Mouse (Mus musculus) myocyte (in vitro differentiated cells): ENCODE measurements around the gene Zfp36l1. TPM values are rescaled to one million over a fixed set of nuclear protein-coding genes. Genes with fewer than 3 reads are reported as not detected.

ENCODE experiments used
- H3K27me3 ChIP-seq: one replicate; pipeline ENCODE4 v1.6.1; 2011; ENCODE audit not compliant: control insufficient read depth, insufficient read depth, insufficient read length
- H3K36me3 ChIP-seq: one replicate; pipeline ENCODE4 v1.6.1; 2011; ENCODE audit not compliant: control insufficient read depth, insufficient read depth
- H3K4me2 ChIP-seq: one replicate; pipeline ENCODE4 v1.6.1; 2011; ENCODE audit warnings: low read depth, control low read depth
- H3K4me3 ChIP-seq: one replicate; pipeline ENCODE4 v1.5.1; 2011; ENCODE audit warnings: mild to moderate bottlenecking, control low read depth, moderate library complexity
- H3K79me2 ChIP-seq: one replicate; pipeline ENCODE4 v1.6.1; 2011; ENCODE audit not compliant: control insufficient read depth, insufficient read depth
- H3ac ChIP-seq: one replicate; pipeline ENCODE4 v1.6.1; 2011; ENCODE audit not compliant: control insufficient read depth, insufficient read length
- CEBPB ChIP-seq: IDR thresholded peaks from 2 replicates; pipeline ENCODE4 v1.6.1; 2011; ENCODE audit warnings: mild to moderate bottlenecking, moderate library complexity; ENCODE audit not compliant: poor library complexity, insufficient read depth, severe bottlenecking
- E2F4 ChIP-seq: IDR thresholded peaks from one replicate; pipeline ENCODE4 v1.6.1; 2011; ENCODE audit warnings: mild to moderate bottlenecking, control low read depth, moderate library complexity; ENCODE audit not compliant: insufficient read depth
- MAX ChIP-seq: IDR thresholded peaks from one replicate; pipeline ENCODE4 v1.6.1; 2011; ENCODE audit warnings: low read depth, mild to moderate bottlenecking, control low read depth
- MYOD1 ChIP-seq, 3 experiments: IDR thresholded peaks; one replicate each; pipeline ENCODE4 v1.6.1; 2011; ENCODE audit warnings: control low read depth in 2 of 3, low read depth in 2 of 3, mild to moderate bottlenecking in 2 of 3, moderate library complexity in 1 of 3; ENCODE audit not compliant: insufficient read length in 2 of 3, control insufficient read depth in 1 of 3
- MYOG ChIP-seq, 3 experiments: IDR thresholded peaks; one replicate each; pipeline ENCODE4 v1.6.1; 2011; ENCODE audit warnings: control low read depth in 2 of 3, low read depth in 2 of 3, mild to moderate bottlenecking in 2 of 3; ENCODE audit not compliant: insufficient read length in 2 of 3, control insufficient read depth in 1 of 3, insufficient read depth in 1 of 3
- POLR2A ChIP-seq: IDR thresholded peaks from one replicate; pipeline ENCODE4 v1.6.1; 2011; ENCODE audit warnings: low read depth, mild to moderate bottlenecking, control low read depth, moderate library complexity; ENCODE audit not compliant: insufficient read length
- POLR2AphosphoS2 ChIP-seq: IDR thresholded peaks from one replicate; pipeline ENCODE4 v1.6.1; 2011; ENCODE audit warnings: low read depth, control low read depth; ENCODE audit not compliant: insufficient read length
- REST ChIP-seq: IDR thresholded peaks from one replicate; pipeline ENCODE4 v1.6.1; 2011; ENCODE audit warnings: mild to moderate bottlenecking, control low read depth, moderate library complexity; ENCODE audit not compliant: insufficient read depth, insufficient read length
- SRF ChIP-seq: IDR thresholded peaks from one replicate; pipeline ENCODE4 v1.6.1; 2011; ENCODE audit warnings: low read depth; ENCODE audit not compliant: control insufficient read depth, insufficient read length
- TCF12 ChIP-seq: IDR thresholded peaks from one replicate; pipeline ENCODE4 v1.6.1; 2011; ENCODE audit warnings: mild to moderate bottlenecking, control low read depth; ENCODE audit not compliant: poor library complexity, insufficient read depth, severe bottlenecking
- TCF3 ChIP-seq: IDR thresholded peaks from one replicate; pipeline ENCODE4 v1.6.1; 2011; ENCODE audit warnings: low read depth, control low read depth; ENCODE audit not compliant: insufficient read length
- USF1 ChIP-seq: IDR thresholded peaks from one replicate; pipeline ENCODE4 v1.6.1; 2011; ENCODE audit warnings: low read depth, mild to moderate bottlenecking, control low read depth, moderate library complexity
- polyA plus RNA-seq: library from polyadenylated mRNA; unstranded; fragments of >200 nt; fragmentation: generic; extraction: Trizol; gene quantifications from one replicate; pipeline ENCODE4 v1.2.1, GENCODE M21; 2012; ENCODE audit warnings: missing spikeins

Gene Zfp36l1
- polyA plus RNA-seq, 1 experiment, result 35.7 TPM

DNA sequence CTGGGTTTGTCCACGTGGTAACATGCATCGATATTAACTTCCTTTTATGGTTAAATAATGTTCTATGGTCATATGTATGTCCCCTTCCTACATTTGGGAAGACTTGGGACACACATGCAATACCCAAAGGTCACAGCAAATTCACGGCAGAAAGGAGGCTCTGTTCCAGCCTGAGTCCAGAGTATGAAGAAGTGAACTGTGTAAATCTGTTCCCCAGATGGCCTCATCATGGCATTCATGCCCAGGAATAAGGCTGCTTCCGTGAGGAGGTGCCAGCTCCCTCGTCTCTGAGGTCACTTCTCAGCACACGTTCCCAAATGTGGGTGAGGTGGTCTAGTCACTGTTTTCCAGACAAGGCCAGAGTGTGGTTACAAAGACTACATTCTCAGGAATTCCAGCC, 24.4 kb upstream of the Zfp36l1 start:
- no peaks in the 10 kb centered on the region for H3K27me3 ChIP-seq
- no peak overlapping the region for H3ac ChIP-seq
- no peak overlapping the region for H3K4me3 ChIP-seq
- H3K36me3 ChIP-seq, result no peaks in the 10 kb centered on the region
- TF ChIP-seq TCF3, result no peak
- no peak for TF ChIP-seq REST
- TF ChIP-seq E2F4, result no peak
- no peak for TF ChIP-seq CEBPB
- no peak for TF ChIP-seq TCF12
- TF ChIP-seq USF1, result no peak
- TF ChIP-seq MAX, result no peak
- no peak for TF ChIP-seq POLR2A
- no peak for TF ChIP-seq MYOD1 (IDR thresholded peaks at IDR 0.05; ENCODE audit: control insufficient read depth in 1 of 3, insufficient read length in 2 of 3, low read depth in 2 of 3)
- no peak for TF ChIP-seq POLR2AphosphoS2
- no peak for TF ChIP-seq MYOG (IDR thresholded peaks at IDR 0.05; ENCODE audit: control insufficient read depth in 1 of 3, insufficient read depth in 1 of 3, insufficient read length in 2 of 3, low read depth in 2 of 3)
- TF ChIP-seq SRF, result no peak
- H3K79me2 ChIP-seq, result no peaks in the 10 kb centered on the region
- H3K4me2 ChIP-seq, result no peak overlapping the region

- Histone ChIP-seq H3K79me2 (no peaks in the 10 kb centered on the region), H3K4me3 (no peak overlapping the region), H3K4me2 (no peak overlapping the region), H3ac (no peak overlapping the region), H3K36me3 (no peaks in the 10 kb centered on the region), H3K27me3 (no peaks in the 10 kb centered on the region)
- TF ChIP-seq MYOD1 (IDR thresholded peaks at IDR 0.05; ENCODE audit: control insufficient read depth in 1 of 3, insufficient read length in 2 of 3, low read depth in 2 of 3), result peak in 2 of 3 experiments; percentile 26 to 39
- TF ChIP-seq MYOG (IDR thresholded peaks at IDR 0.05; ENCODE audit: control insufficient read depth in 1 of 3, insufficient read depth in 1 of 3, insufficient read length in 2 of 3, low read depth in 2 of 3), result peak in 2 of 3 experiments; percentile 47 to 66
- TF ChIP-seq USF1, result no peak
Measured at GRCm38 (mm10) chr12:80136264-80136930, 23.6 kb upstream of the Zfp36l1 start.

GRCm38 (mm10) chr12:80135173-80135572, 22.4 kb upstream of the Zfp36l1 start:
- TF ChIP-seq MYOD1 (IDR thresholded peaks at IDR 0.05; ENCODE audit: control insufficient read depth in 1 of 3, insufficient read length in 2 of 3, low read depth in 2 of 3), result no peak
- H3K4me2 ChIP-seq, result no peak overlapping the region
- no peak overlapping the region for H3ac ChIP-seq
- H3K36me3 ChIP-seq, result no peaks in the 10 kb centered on the region
- no peak overlapping the region for H3K4me3 ChIP-seq
- no peaks in the 10 kb centered on the region for H3K27me3 ChIP-seq
- H3K79me2 ChIP-seq, result no peaks in the 10 kb centered on the region

DNA sequence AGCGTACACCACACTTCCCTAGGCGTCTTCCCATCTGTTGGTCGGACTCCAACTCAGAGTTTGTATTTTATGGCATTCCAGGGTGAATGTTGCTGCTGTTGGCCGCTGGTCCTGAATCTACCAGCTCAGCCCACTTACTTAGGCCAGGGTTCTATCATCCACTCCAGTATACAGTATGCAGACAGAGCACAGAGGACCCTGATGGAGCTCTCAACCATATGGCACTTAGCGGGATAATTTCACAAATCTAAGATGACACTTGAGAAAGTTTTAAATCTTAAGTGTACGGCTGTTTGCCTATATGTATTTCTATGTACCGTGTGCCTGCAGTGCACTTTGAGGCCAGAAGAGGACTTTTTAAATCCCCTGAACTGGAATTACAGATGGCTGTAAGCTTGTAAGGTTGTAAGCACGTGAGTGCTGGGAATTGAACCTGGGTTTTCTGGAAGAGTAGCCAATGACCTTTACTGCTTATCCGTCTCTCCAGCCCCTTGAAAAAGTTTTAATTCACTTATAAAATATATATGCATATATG, 20.3 kb upstream of the Zfp36l1 start:
- Histone ChIP-seq H3K4me2 (no peak overlapping the region), H3K27me3 (no peaks in the 10 kb centered on the region), H3ac (peak overlapping the region; percentile 44), H3K36me3 (no peaks in the 10 kb centered on the region), H3K4me3 (peak overlapping the region; percentile 24), H3K79me2 (no peaks in the 10 kb centered on the region)
- no peak for TF ChIP-seq CEBPB
- no peak for TF ChIP-seq MYOD1 (IDR thresholded peaks at IDR 0.05; ENCODE audit: control insufficient read depth in 1 of 3, insufficient read length in 2 of 3, low read depth in 2 of 3)
- no peak for TF ChIP-seq E2F4
- TF ChIP-seq REST, result no peak
- TF ChIP-seq SRF, result no peak
- TF ChIP-seq POLR2AphosphoS2, result no peak
- TF ChIP-seq MYOG (IDR thresholded peaks at IDR 0.05; ENCODE audit: control insufficient read depth in 1 of 3, insufficient read depth in 1 of 3, insufficient read length in 2 of 3, low read depth in 2 of 3), result no peak
- no peak for TF ChIP-seq USF1
- TF ChIP-seq MAX, result no peak
- no peak for TF ChIP-seq TCF3
- TF ChIP-seq TCF12, result no peak
- TF ChIP-seq POLR2A, result no peak

DNA sequence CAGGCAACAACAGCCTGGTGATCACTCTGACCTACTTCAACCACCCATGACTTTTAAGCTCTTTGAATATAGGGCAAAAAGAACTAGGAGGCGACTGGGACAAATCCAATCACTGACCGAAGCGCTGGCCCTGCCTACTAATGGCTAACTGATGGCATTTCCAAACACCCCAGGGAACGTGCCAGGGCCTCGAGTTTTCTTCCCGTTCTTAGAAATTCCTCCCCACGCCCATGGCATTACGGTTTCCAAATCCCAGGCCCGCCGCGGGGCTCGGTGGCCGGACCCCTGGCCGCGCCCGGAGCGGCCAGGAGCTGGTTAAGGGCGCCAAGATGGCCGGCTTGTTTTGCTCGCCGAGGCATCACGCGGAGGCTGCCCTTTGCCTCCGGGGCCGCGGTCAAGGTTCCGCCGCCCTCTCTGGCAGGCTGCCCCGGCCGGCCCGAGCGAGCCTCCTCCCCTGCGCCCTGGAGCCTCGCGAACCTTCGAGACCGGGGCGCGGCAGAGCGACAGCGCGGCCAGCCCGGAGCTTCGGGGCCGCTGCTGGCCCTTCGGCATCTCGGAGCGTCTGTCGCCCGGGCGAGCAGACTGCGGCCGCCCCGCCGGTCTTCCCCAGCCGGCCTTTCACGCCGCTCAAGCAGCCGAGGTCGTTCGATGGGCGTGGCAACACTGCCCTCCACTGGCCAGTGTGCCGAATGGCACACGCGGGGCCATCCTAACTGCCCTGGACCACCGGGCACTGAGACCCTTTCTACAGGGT, 19.6 kb upstream of the Zfp36l1 start:
- Histone ChIP-seq H3K27me3 (no peaks in the 10 kb centered on the region), H3K79me2 (no peaks in the 10 kb centered on the region), H3K4me3 (peak overlapping the region; percentile 24), H3ac (peak overlapping the region; percentile 44), H3K36me3 (no peaks in the 10 kb centered on the region), H3K4me2 (peak overlapping the region; percentile 90)
- TF ChIP-seq POLR2AphosphoS2, result peak; percentile 48
- TF ChIP-seq MAX, result no peak
- no peak for TF ChIP-seq E2F4
- no peak for TF ChIP-seq SRF
- no peak for TF ChIP-seq TCF3
- TF ChIP-seq MYOG (IDR thresholded peaks at IDR 0.05; ENCODE audit: control insufficient read depth in 1 of 3, insufficient read depth in 1 of 3, insufficient read length in 2 of 3, low read depth in 2 of 3), result peak in 1 of 3 experiments; percentile 23
- no peak for TF ChIP-seq TCF12
- TF ChIP-seq POLR2A, result peak; percentile 58
- TF ChIP-seq REST, result no peak
- no peak for TF ChIP-seq CEBPB
- TF ChIP-seq MYOD1 (IDR thresholded peaks at IDR 0.05; ENCODE audit: control insufficient read depth in 1 of 3, insufficient read length in 2 of 3, low read depth in 2 of 3), result peak in 1 of 3 experiments; percentile 18
- TF ChIP-seq USF1, result no peak
